Mouse (Mus musculus): ENCODE measurements around the gene Syna. TPM values are rescaled to one million over a fixed set of nuclear protein-coding genes. Genes with fewer than 3 reads are reported as not detected.

Syna gene
- total RNA-seq (2023): not detected

GRCm38 (mm10) chr5:134560071-134560449 is at the start of gene Syna:
Gene Syna, minus strand, starts transcription at chr5:134560171.

GRCm38 (mm10) chr5:134581146-134581545 is 21.2 kb upstream of the Syna start, which contains the start of gene Rfc2:
Gene Rfc2, plus strand, starts transcription at chr5:134581366.

GRCm38 (mm10) chr5:134552110-134552972 is 7.6 kb downstream of the Syna start, which contains the start of gene Clip2:
Gene Clip2, minus strand, starts transcription at chr5:134552434.

Other genes with a start within 250 kb of the Syna start
- gene Gtf2i, start 245.4 kb downstream of the Syna start, total RNA-seq (2023): 190 TPM
- 24.3 TPM for gene Gtf2ird1, start 103.5 kb downstream of the Syna start, total RNA-seq (2023)
- 6.4 TPM for gene Clip2, start 7.7 kb downstream of the Syna start, total RNA-seq (2023)
- 60.5 TPM for gene Rfc2, start 21.2 kb upstream of the Syna start, total RNA-seq (2023)
- 20.8 TPM for gene Lat2, start 54.9 kb upstream of the Syna start, total RNA-seq (2023)
- gene Eif4h, start 79.3 kb upstream of the Syna start, total RNA-seq (2023): 245 TPM
- 16.3 TPM for gene Limk1, start 128.4 kb upstream of the Syna start, total RNA-seq (2023)
- gene Eln, start 187.2 kb upstream of the Syna start, total RNA-seq (2023): 0.74 TPM